Mouse (Mus musculus) bone marrow, adult 2 months (tissue): ENCODE results near the gene Fbxo46.

Experiments
- CTCF ChIP-seq: fragments of 200-500 bp; IDR thresholded peaks from 2 replicates; pipeline ENCODE4 v1.5.1; 2011; ENCODE audit warnings: low read length, control low read depth; ENCODE audit not compliant: control insufficient read depth, insufficient read depth
- POLR2A ChIP-seq: fragments of 200-500 bp; IDR thresholded peaks from 2 replicates; pipeline ENCODE4 v1.6.1; 2011; ENCODE audit warnings: low read depth, mild to moderate bottlenecking, control low read depth, low read length, borderline replicate concordance; ENCODE audit not compliant: control insufficient read depth

DNA sequence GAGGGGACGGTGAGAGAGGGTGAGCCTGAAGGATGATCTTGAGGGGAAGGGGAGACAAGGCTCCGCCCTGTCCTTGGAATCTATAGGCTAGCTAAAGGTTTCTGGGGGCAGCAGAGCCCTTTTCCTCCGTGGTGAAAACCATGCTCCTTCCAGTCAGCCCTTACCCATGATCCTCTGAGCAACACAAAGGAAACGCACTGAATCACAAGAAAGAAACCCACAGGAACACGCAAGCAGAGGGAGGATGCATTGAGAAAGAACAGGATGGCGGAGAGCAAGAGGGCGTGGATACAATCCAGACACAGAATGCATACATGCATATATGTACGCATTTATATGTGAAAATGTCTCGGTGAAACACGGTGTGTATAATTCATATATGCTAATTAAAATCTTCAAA, 49.8 kb downstream of the Fbxo46 start:
- no peak for TF ChIP-seq POLR2A
- no peak for TF ChIP-seq CTCF
